Comparison of ENCODE assay signal across 21 mouse cellular contexts in genomic region chr1:57918567-57918966, GRCm38 (mm10).
DNase-seq lines count a peak whose midpoint lies in the region; ATAC-seq and TF ChIP-seq lines count a peak whose summit lies in the region.
"Had no signal": no experiment of that assay in that cellular context is flagged by ENCODE, and none has a peak within 500 bp of the region (broad histone marks: within the 10 kb centered on the region; RNA-seq: fewer than 3 reads in every experiment).

No protein-coding gene starts in this region.

- DNase-seq in adrenal gland, adult 8-10 months = peak; percentile 3
- no peak for DNase-seq in adrenal gland, adult 2 months
- DNase-seq in cerebellum, postnatal 14 days = peak; percentile 52 to 53
- DNase-seq in cerebellum, adult 11 months = no peak
- peak; percentile 5 for DNase-seq in kidney, adult 2 months
- DNase-seq in kidney, adult 9 months = no peak
- no peak for DNase-seq in lung, postnatal 0 days (ENCODE audit: low spot score)
- no peak for DNase-seq in lung, postnatal 25 days (ENCODE audit: low spot score)
- DNase-seq: B cell, adult 2 months; cerebellum, adult 2 months; cerebellum, postnatal 36 days; gastrocnemius, adult 2 months; gastrocnemius, postnatal 25 days; heart, adult 11 months; heart, postnatal 36 days had no signal

- H3K27ac ChIP-seq in kidney, adult 2 months (ENCODE audit: insufficient read depth, low read depth, low read length) = no peak overlapping the region
- no peak overlapping the region for H3K27ac ChIP-seq in lung, postnatal 0 days (ENCODE audit: low read length)
- H3K27ac ChIP-seq: embryonic facial prominence, embryonic 13.5 days; forebrain, embryonic 13.5 days; gastrocnemius, adult 2 months; heart, embryonic 13.5 days; hindbrain, embryonic 12.5 days had no signal

- no peak overlapping the region for H3K4me3 ChIP-seq in kidney, adult 2 months (ENCODE audit: insufficient read depth, low read depth, low read length)
- H3K4me3 ChIP-seq in lung, postnatal 0 days (ENCODE audit: low read depth, low read length) = no peak overlapping the region
- H3K4me3 ChIP-seq: embryonic facial prominence, embryonic 13.5 days; forebrain, embryonic 13.5 days; gastrocnemius, adult 2 months; heart, embryonic 13.5 days; hindbrain, embryonic 12.5 days had no signal

- H3K4me2 ChIP-seq in lung, postnatal 0 days (replicated peaks; ENCODE audit: low read depth, low read length) = no peak overlapping the region
- H3K4me2 ChIP-seq: embryonic facial prominence, embryonic 13.5 days; forebrain, embryonic 13.5 days; heart, embryonic 13.5 days; hindbrain, embryonic 12.5 days had no signal

- H3K9ac ChIP-seq in lung, postnatal 0 days (replicated peaks; ENCODE audit: low read depth) = no peak overlapping the region
- H3K9ac ChIP-seq: embryonic facial prominence, embryonic 13.5 days; forebrain, embryonic 13.5 days; heart, embryonic 13.5 days; hindbrain, embryonic 12.5 days had no signal

- H3K9me3 ChIP-seq in lung, postnatal 0 days (ENCODE audit: low read length) = no peaks in the 10 kb centered on the region
- H3K9me3 ChIP-seq: embryonic facial prominence, embryonic 13.5 days; forebrain, embryonic 13.5 days; G1E; heart, embryonic 13.5 days; hindbrain, embryonic 12.5 days had no signal

- TF ChIP-seq POLR2A in kidney, adult 2 months (IDR thresholded peaks at IDR 0.05; ENCODE audit: low read depth, low read length) = no peak

- no peaks in the 10 kb centered on the region for H3K36me3 ChIP-seq in kidney, adult 2 months (ENCODE audit: control insufficient read depth, insufficient read depth, low read length)
- H3K36me3 ChIP-seq in lung, postnatal 0 days (ENCODE audit: insufficient read depth, low read length) = no peaks in the 10 kb centered on the region
- H3K36me3 ChIP-seq: G1E had no signal

- WGBS in kidney, adult 2 months = 75% methylated on average over 4 of the region's 4 CpGs
- 67% methylated on average over 4 of the region's 4 CpGs for WGBS in lung, postnatal 0 days

- TF ChIP-seq CTCF in kidney, adult 2 months (conservative IDR thresholded peaks at IDR 0.05; ENCODE audit: insufficient read depth, insufficient read length, low read depth, low read length) = no peak
- no peak for TF ChIP-seq CTCF in lung, postnatal 0 days (IDR thresholded peaks at IDR 0.05)

- no peaks in the 10 kb centered on the region for H3K4me1 ChIP-seq in kidney, adult 2 months (ENCODE audit: control insufficient read depth, insufficient read depth, low read length)
- H3K4me1 ChIP-seq in lung, postnatal 0 days (ENCODE audit: insufficient read depth, low read depth, low read length) = no peaks in the 10 kb centered on the region
- H3K4me1 ChIP-seq: embryonic facial prominence, embryonic 13.5 days; forebrain, embryonic 13.5 days; heart, embryonic 13.5 days; hindbrain, embryonic 12.5 days had no signal

- ATAC-seq in lung, postnatal 0 days = peak; percentile 30; the same call in 1 of the 2 replicates
- ATAC-seq: CD4-positive, CD25-positive, alpha-beta regulatory T cell, adult 4 months; forebrain, embryonic 13.5 days had no signal

- H3K27me3 ChIP-seq in kidney, adult 2 months (replicated peaks; ENCODE audit: control insufficient read depth, insufficient read depth, low read length) = no peaks in the 10 kb centered on the region
- H3K27me3 ChIP-seq in lung, postnatal 0 days (replicated peaks; ENCODE audit: insufficient read depth, low read length) = no peaks in the 10 kb centered on the region
- H3K27me3 ChIP-seq: embryonic facial prominence, embryonic 13.5 days; forebrain, embryonic 13.5 days; heart, embryonic 13.5 days; hindbrain, embryonic 12.5 days had no signal

- no peak for TF ChIP-seq EP300 in lung, postnatal 0 days (IDR thresholded peaks at IDR 0.05)

Comparison
In these comparisons a context has a peak if more than half of its experiments do, and no peak if none do; other contexts are left out.
1. DNase-seq: peak in adrenal gland, adult 8-10 months (single experiment), cerebellum, postnatal 14 days (2 of 2) and kidney, adult 2 months (single experiment); none in adrenal gland, adult 2 months (single experiment), cerebellum, adult 11 months (single experiment), kidney, adult 9 months (single experiment), lung, postnatal 0 days (single experiment) and lung, postnatal 25 days (single experiment).